Mouse (Mus musculus) adrenal gland, postnatal 0 days (tissue): ENCODE results near the gene Agr3. TPM values are rescaled to one million over a fixed set of nuclear protein-coding genes. Genes with fewer than 3 reads are reported as not detected.

Experiments
- polyA plus RNA-seq: library from polyadenylated mRNA; unstranded; fragments of >200 nt; fragmentation: Nextera tagmentation; extraction: Ambion mirVana; gene quantifications from 2 replicates; pipeline ENCODE4 v1.2.1, GENCODE M21; 2015

The Agr3 gene
- polyA plus RNA-seq, result not detected in 2 replicates

GRCm38 (mm10) chr12:35925402-35925801 lies at the start of gene Agr3:
TSS of gene Agr3 (plus strand) at chr12:35925620.

GRCm38 (mm10) chr12:35992711-35993110 lies 67.3 kb downstream of the Agr3 start, which contains the start of gene Agr2:
TSS of gene Agr2 (plus strand) at chr12:35992907.

Other genes starting within 250 kb of the Agr3 start
- gene Agr2, start 67.3 kb downstream of the Agr3 start, polyA plus RNA-seq, result 0.40 and 5.7 TPM in 2 replicates
- gene Tspan13, start 116.9 kb downstream of the Agr3 start, polyA plus RNA-seq, result 55.0 and 73.1 TPM in 2 replicates
- 28.4 and 35.7 TPM in 2 replicates for gene Ankmy2, start 231.5 kb downstream of the Agr3 start, polyA plus RNA-seq
- gene Bzw2, start 232.5 kb downstream of the Agr3 start, polyA plus RNA-seq, result 57.0 and 65.1 TPM in 2 replicates